Mouse (Mus musculus): ENCODE results near the gene Nkx6-2. TPM values are rescaled to one million over a fixed set of nuclear protein-coding genes. Genes with fewer than 3 reads are reported as not detected.
A peak's percentile ranks its signal among the peaks of the same experiment; 100 is the strongest.

Gene Nkx6-2
- polyA plus RNA-seq, 1 experiment from 2014 or later = 9.8 TPM

GRCm38 (mm10) chr7:139576064-139576686, 6.4 kb downstream of the Nkx6-2 start:
- WGBS = 62% methylated on average over 16 of the region's 16 CpGs
- 0 out of 2 replicates have a peak, but pooled peaks have one; percentile 5 for ATAC-seq
- H3K9me3 ChIP-seq (ENCODE audit: control insufficient read depth, low read length) = no peaks in the 10 kb centered on the region

GRCm38 (mm10) chr7:139572665-139573064, 9.9 kb downstream of the Nkx6-2 start:
- Histone ChIP-seq H3K4me3 (ENCODE audit: low read length) (no peak overlapping the region), H3K4me2 (ENCODE audit: low read length) (no peak overlapping the region), H3K27me3 (replicated peaks; ENCODE audit: control insufficient read depth, insufficient read depth, low read length) (peaks cover 23% of the 10 kb centered on the region), H3K27ac (ENCODE audit: low read depth, low read length) (no peak overlapping the region), H3K9ac (ENCODE audit: low read depth, low read length) (no peak overlapping the region), H3K36me3 (ENCODE audit: control insufficient read depth, insufficient read depth, low read length) (no peaks in the 10 kb centered on the region; the same call in 1 of the 2 replicates), H3K9me3 (ENCODE audit: control insufficient read depth, low read length) (no peaks in the 10 kb centered on the region), H3K4me1 (ENCODE audit: control insufficient read depth, insufficient read depth, low read depth, low read length) (no peaks in the 10 kb centered on the region)
- ATAC-seq = no peak
- 80% methylated on average over 3 of the region's 3 CpGs for WGBS

More at GRCm38 (mm10) chr7:139576064-139576686, 6.4 kb downstream of the Nkx6-2 start:
- Histone ChIP-seq H3K27me3 (replicated peaks; ENCODE audit: control insufficient read depth, insufficient read depth, low read length) (peaks cover 48% of the 10 kb centered on the region), H3K4me2 (ENCODE audit: low read length) (no peak overlapping the region), H3K9ac (ENCODE audit: low read depth, low read length) (no peak overlapping the region), H3K4me3 (ENCODE audit: low read length) (no peak overlapping the region), H3K4me1 (ENCODE audit: control insufficient read depth, insufficient read depth, low read depth, low read length) (0 out of 2 replicates have a peak, but pooled peaks cover under 1% of the 10 kb centered on the region), H3K36me3 (ENCODE audit: control insufficient read depth, insufficient read depth, low read length) (no peaks in the 10 kb centered on the region), H3K27ac (ENCODE audit: low read depth, low read length) (no peak overlapping the region)

- no peak overlapping the region for H3K4me3 ChIP-seq (ENCODE audit: low read length)
- H3K27me3 ChIP-seq (replicated peaks; ENCODE audit: control insufficient read depth, insufficient read depth, low read length) = peaks cover 8% of the 10 kb centered on the region
- no peaks in the 10 kb centered on the region for H3K4me1 ChIP-seq (ENCODE audit: control insufficient read depth, insufficient read depth, low read depth, low read length)
- no peaks in the 10 kb centered on the region for H3K9me3 ChIP-seq (ENCODE audit: control insufficient read depth, low read length)
- WGBS = 93% methylated on average over 5 of the region's 5 CpGs
- H3K27ac ChIP-seq (ENCODE audit: low read depth, low read length) = no peak overlapping the region
- H3K36me3 ChIP-seq (ENCODE audit: control insufficient read depth, insufficient read depth, low read length) = no peaks in the 10 kb centered on the region; the same call in 1 of the 2 replicates
- H3K4me2 ChIP-seq (ENCODE audit: low read length) = no peak overlapping the region
- no peak overlapping the region for H3K9ac ChIP-seq (ENCODE audit: low read depth, low read length)
- ATAC-seq = no peak
Observed at GRCm38 (mm10) chr7:139570788-139571187, 11.8 kb downstream of the Nkx6-2 start.

- Histone ChIP-seq H3K27ac (ENCODE audit: low read depth, low read length) (no peak overlapping the region), H3K9me3 (ENCODE audit: control insufficient read depth, low read length) (no peaks in the 10 kb centered on the region), H3K9ac (ENCODE audit: low read depth, low read length) (no peak overlapping the region), H3K4me1 (ENCODE audit: control insufficient read depth, insufficient read depth, low read depth, low read length) (no peaks in the 10 kb centered on the region), H3K36me3 (ENCODE audit: control insufficient read depth, insufficient read depth, low read length) (no peaks in the 10 kb centered on the region; the same call in 1 of the 2 replicates), H3K27me3 (replicated peaks; ENCODE audit: control insufficient read depth, insufficient read depth, low read length) (peaks cover 5% of the 10 kb centered on the region), H3K4me2 (ENCODE audit: low read length) (no peak overlapping the region), H3K4me3 (ENCODE audit: low read length) (no peak overlapping the region)
- 67% methylated on average over 8 of the region's 8 CpGs for WGBS
- ATAC-seq = peak; percentile 58; the same call in 1 of the 2 replicates
Observed at GRCm38 (mm10) chr7:139566533-139566932, 16.1 kb downstream of the Nkx6-2 start.

GRCm38 (mm10) chr7:139565998-139566397, 16.6 kb downstream of the Nkx6-2 start:
- H3K36me3 ChIP-seq (ENCODE audit: control insufficient read depth, insufficient read depth, low read length) = no peaks in the 10 kb centered on the region; the same call in 1 of the 2 replicates
- no peak for ATAC-seq
- H3K4me2 ChIP-seq (ENCODE audit: low read length) = no peak overlapping the region
- no peaks in the 10 kb centered on the region for H3K4me1 ChIP-seq (ENCODE audit: control insufficient read depth, insufficient read depth, low read depth, low read length)
- 66% methylated on average over 6 of the region's 6 CpGs for WGBS
- H3K9me3 ChIP-seq (ENCODE audit: control insufficient read depth, low read length) = no peaks in the 10 kb centered on the region
- H3K9ac ChIP-seq (ENCODE audit: low read depth, low read length) = no peak overlapping the region
- H3K27me3 ChIP-seq (replicated peaks; ENCODE audit: control insufficient read depth, insufficient read depth, low read length) = peaks cover 3% of the 10 kb centered on the region
- no peak overlapping the region for H3K27ac ChIP-seq (ENCODE audit: low read depth, low read length)
- no peak overlapping the region for H3K4me3 ChIP-seq (ENCODE audit: low read length)

- Histone ChIP-seq H3K9ac (ENCODE audit: low read depth, low read length) (no peak overlapping the region), H3K27ac (ENCODE audit: low read depth, low read length) (no peak overlapping the region), H3K4me2 (ENCODE audit: low read length) (no peak overlapping the region), H3K4me1 (ENCODE audit: control insufficient read depth, insufficient read depth, low read depth, low read length) (no peaks in the 10 kb centered on the region), H3K36me3 (ENCODE audit: control insufficient read depth, insufficient read depth, low read length) (no peaks in the 10 kb centered on the region), H3K4me3 (ENCODE audit: low read length) (no peak overlapping the region), H3K9me3 (ENCODE audit: control insufficient read depth, low read length) (no peaks in the 10 kb centered on the region), H3K27me3 (replicated peaks; ENCODE audit: control insufficient read depth, insufficient read depth, low read length) (peaks cover 13% of the 10 kb centered on the region; the same call in 1 of the 2 replicates)
- 96% methylated on average over 2 of the region's 2 CpGs for WGBS
- ATAC-seq = no peak
Observed at GRCm38 (mm10) chr7:139564161-139564560, 18.4 kb downstream of the Nkx6-2 start.

- Histone ChIP-seq H3K9ac (ENCODE audit: low read depth, low read length) (no peak overlapping the region), H3K27ac (ENCODE audit: low read depth, low read length) (no peak overlapping the region), H3K27me3 (replicated peaks; ENCODE audit: control insufficient read depth, insufficient read depth, low read length) (peaks cover 18% of the 10 kb centered on the region), H3K36me3 (ENCODE audit: control insufficient read depth, insufficient read depth, low read length) (no peaks in the 10 kb centered on the region), H3K4me2 (ENCODE audit: low read length) (no peak overlapping the region), H3K4me3 (ENCODE audit: low read length) (no peak overlapping the region), H3K9me3 (ENCODE audit: control insufficient read depth, low read length) (no peaks in the 10 kb centered on the region), H3K4me1 (ENCODE audit: control insufficient read depth, insufficient read depth, low read depth, low read length) (no peaks in the 10 kb centered on the region)
- WGBS = 74% methylated on average over 4 of the region's 4 CpGs
- ATAC-seq = no peak
Observed at GRCm38 (mm10) chr7:139563425-139563824, 19.2 kb downstream of the Nkx6-2 start.

GRCm38 (mm10) chr7:139559659-139560058, 22.9 kb downstream of the Nkx6-2 start:
- ATAC-seq = no peak
- H3K4me3 ChIP-seq (ENCODE audit: low read length) = no peak overlapping the region
- no peaks in the 10 kb centered on the region for H3K36me3 ChIP-seq (ENCODE audit: control insufficient read depth, insufficient read depth, low read length)
- 95% methylated on average over 10 of the region's 10 CpGs for WGBS
- peaks cover 24% of the 10 kb centered on the region for H3K27me3 ChIP-seq (replicated peaks; ENCODE audit: control insufficient read depth, insufficient read depth, low read length)
- H3K9ac ChIP-seq (ENCODE audit: low read depth, low read length) = no peak overlapping the region
- no peaks in the 10 kb centered on the region for H3K9me3 ChIP-seq (ENCODE audit: control insufficient read depth, low read length)
- H3K4me1 ChIP-seq (ENCODE audit: control insufficient read depth, insufficient read depth, low read depth, low read length) = peaks cover 9% of the 10 kb centered on the region
- H3K27ac ChIP-seq (ENCODE audit: low read depth, low read length) = no peak overlapping the region
- no peak overlapping the region for H3K4me2 ChIP-seq (ENCODE audit: low read length)

- no peak overlapping the region for H3K27ac ChIP-seq (ENCODE audit: low read depth, low read length)
- ATAC-seq = no peak
- H3K27me3 ChIP-seq (replicated peaks; ENCODE audit: control insufficient read depth, insufficient read depth, low read length) = peaks cover 28% of the 10 kb centered on the region
- 29% methylated on average over 10 of the region's 10 CpGs for WGBS
- H3K9ac ChIP-seq (ENCODE audit: low read depth, low read length) = no peak overlapping the region
- peaks cover 9% of the 10 kb centered on the region for H3K4me1 ChIP-seq (ENCODE audit: control insufficient read depth, insufficient read depth, low read depth, low read length)
- no peak overlapping the region for H3K4me2 ChIP-seq (ENCODE audit: low read length)
- H3K9me3 ChIP-seq (ENCODE audit: control insufficient read depth, low read length) = no peaks in the 10 kb centered on the region
- no peaks in the 10 kb centered on the region for H3K36me3 ChIP-seq (ENCODE audit: control insufficient read depth, insufficient read depth, low read length)
- no peak overlapping the region for H3K4me3 ChIP-seq (ENCODE audit: low read length)
Observed at GRCm38 (mm10) chr7:139556746-139557526, 25.7 kb downstream of the Nkx6-2 start.

Measured in hindbrain, embryonic 16.5 days (tissue).